Mouse (Mus musculus) liver, postnatal 0 days (tissue): Measurements from ENCODE around the gene C1qtnf6.

Source experiments
- CTCF ChIP-seq: sonication (generic); IDR thresholded peaks from 2 replicates; pipeline ENCODE4 v1.5.1; 2016; ENCODE audit warnings: antibody characterized with exemption, low read depth
- EP300 ChIP-seq: IDR thresholded peaks from 2 replicates; pipeline ENCODE4 v1.6.1; 2016; ENCODE audit warnings: antibody characterized with exemption, low read depth, mild to moderate bottlenecking

GRCm38 (mm10) chr15:78549189-78549734 is 18.0 kb upstream of the C1qtnf6 start:
- TF ChIP-seq CTCF, result no peak
- no peak for TF ChIP-seq EP300
